Mouse (Mus musculus) heart, postnatal 0 days (tissue): ENCODE results near the gene D430041D05Rik.

Experiments used
- CTCF ChIP-seq: IDR thresholded peaks from 2 replicates; pipeline ENCODE4 v1.5.1; 2016; ENCODE audit warnings: antibody characterized with exemption, control low read depth, low read depth
- EP300 ChIP-seq: IDR thresholded peaks from 2 replicates; pipeline ENCODE4 v1.6.1; 2016; ENCODE audit warnings: antibody characterized with exemption, low read depth

GRCm38 (mm10) chr2:104318259-104318658, 92.6 kb downstream of the D430041D05Rik start:
- TF ChIP-seq CTCF (no peak), EP300 (no peak)
